Mouse (Mus musculus): ENCODE results near the gene Cdk19. TPM values are rescaled to one million over a fixed set of nuclear protein-coding genes. Genes with fewer than 3 reads are reported as not detected.

Gene Cdk19
- polyA plus RNA-seq, 1 experiment = 10.7 TPM

GRCm38 (mm10) chr10:40425243-40426095, 86.1 kb downstream of the Cdk19 start:
- Histone ChIP-seq H3K4me3 (ENCODE audit: extremely low read depth, insufficient read depth, insufficient read length) (no peak overlapping the region), H3K27ac (ENCODE audit: insufficient read depth, low read length) (no peak overlapping the region), H3K27me3 (ENCODE audit: control insufficient read depth, insufficient read depth, low read length) (no peaks in the 10 kb centered on the region), H3K36me3 (ENCODE audit: control insufficient read depth, insufficient read depth, low read length) (no peaks in the 10 kb centered on the region), H3K4me1 (ENCODE audit: control insufficient read depth, insufficient read depth, insufficient read length) (peaks cover 9% of the 10 kb centered on the region)
- TF ChIP-seq POLR2A (IDR thresholded peaks at IDR 0.05; ENCODE audit: low read depth, low read length) (no peak), CTCF (IDR thresholded peaks at IDR 0.05; ENCODE audit: extremely low read depth, insufficient read depth, insufficient read length, insufficient replicate concordance) (no peak)
- WGBS = 82% methylated on average over 18 of the region's 18 CpGs
- no peak for DNase-seq (ENCODE audit: low read depth in 1 of 2, low spot score in 2 of 2)

- TF ChIP-seq CTCF (IDR thresholded peaks at IDR 0.05; ENCODE audit: extremely low read depth, insufficient read depth, insufficient read length, insufficient replicate concordance) (no peak), POLR2A (IDR thresholded peaks at IDR 0.05; ENCODE audit: low read depth, low read length) (no peak)
- Histone ChIP-seq H3K4me3 (ENCODE audit: extremely low read depth, insufficient read depth, insufficient read length) (no peak overlapping the region), H3K36me3 (ENCODE audit: control insufficient read depth, insufficient read depth, low read length) (no peaks in the 10 kb centered on the region), H3K4me1 (ENCODE audit: control insufficient read depth, insufficient read depth, insufficient read length) (peaks cover 5% of the 10 kb centered on the region), H3K27me3 (ENCODE audit: control insufficient read depth, insufficient read depth, low read length) (no peaks in the 10 kb centered on the region), H3K27ac (ENCODE audit: insufficient read depth, low read length) (no peak overlapping the region)
- WGBS = 87% methylated on average over 6 of the region's 6 CpGs
- DNase-seq (ENCODE audit: low read depth in 1 of 2, low spot score in 2 of 2) = no peak
Measured at GRCm38 (mm10) chr10:40426096-40426450, 86.7 kb downstream of the Cdk19 start.

- no peak for TF ChIP-seq POLR2A (IDR thresholded peaks at IDR 0.05; ENCODE audit: low read depth, low read length)
- TF ChIP-seq CTCF (IDR thresholded peaks at IDR 0.05; ENCODE audit: extremely low read depth, insufficient read depth, insufficient read length, insufficient replicate concordance) = no peak
- 75% methylated on average over 6 of the region's 6 CpGs for WGBS
- Histone ChIP-seq H3K4me1 (ENCODE audit: control insufficient read depth, insufficient read depth, insufficient read length) (peaks cover 7% of the 10 kb centered on the region), H3K4me3 (ENCODE audit: extremely low read depth, insufficient read depth, insufficient read length) (no peak overlapping the region), H3K36me3 (ENCODE audit: control insufficient read depth, insufficient read depth, low read length) (no peaks in the 10 kb centered on the region), H3K27me3 (ENCODE audit: control insufficient read depth, insufficient read depth, low read length) (no peaks in the 10 kb centered on the region), H3K27ac (ENCODE audit: insufficient read depth, low read length) (no peak overlapping the region)
- DNase-seq (ENCODE audit: low read depth in 1 of 2, low spot score in 2 of 2) = no peak
Measured at GRCm38 (mm10) chr10:40428633-40429032, 89.3 kb downstream of the Cdk19 start.

GRCm38 (mm10) chr10:40429081-40429480, 89.7 kb downstream of the Cdk19 start:
- Histone ChIP-seq H3K4me1 (ENCODE audit: control insufficient read depth, insufficient read depth, insufficient read length) (peaks cover 8% of the 10 kb centered on the region), H3K36me3 (ENCODE audit: control insufficient read depth, insufficient read depth, low read length) (no peaks in the 10 kb centered on the region), H3K27me3 (ENCODE audit: control insufficient read depth, insufficient read depth, low read length) (no peaks in the 10 kb centered on the region), H3K27ac (ENCODE audit: insufficient read depth, low read length) (no peak overlapping the region), H3K4me3 (ENCODE audit: extremely low read depth, insufficient read depth, insufficient read length) (no peak overlapping the region)
- TF ChIP-seq CTCF (IDR thresholded peaks at IDR 0.05; ENCODE audit: extremely low read depth, insufficient read depth, insufficient read length, insufficient replicate concordance) (no peak), POLR2A (IDR thresholded peaks at IDR 0.05; ENCODE audit: low read depth, low read length) (no peak)
- WGBS = 77% methylated on average over 2 of the region's 2 CpGs
- no peak for DNase-seq (ENCODE audit: low read depth in 1 of 2, low spot score in 2 of 2)

- no peaks in the 10 kb centered on the region for H3K27me3 ChIP-seq (ENCODE audit: control insufficient read depth, insufficient read depth, low read length)
- H3K36me3 ChIP-seq (ENCODE audit: control insufficient read depth, insufficient read depth, low read length) = no peaks in the 10 kb centered on the region
- DNase-seq (ENCODE audit: low read depth in 1 of 2, low spot score in 2 of 2) = no peak
- peaks cover 8% of the 10 kb centered on the region for H3K4me1 ChIP-seq (ENCODE audit: control insufficient read depth, insufficient read depth, insufficient read length)
- no peak for TF ChIP-seq CTCF (IDR thresholded peaks at IDR 0.05; ENCODE audit: extremely low read depth, insufficient read depth, insufficient read length, insufficient replicate concordance)
- TF ChIP-seq POLR2A (IDR thresholded peaks at IDR 0.05; ENCODE audit: low read depth, low read length) = no peak
- H3K27ac ChIP-seq (ENCODE audit: insufficient read depth, low read length) = no peak overlapping the region
- 93% methylated on average over 4 of the region's 4 CpGs for WGBS
- no peak overlapping the region for H3K4me3 ChIP-seq (ENCODE audit: extremely low read depth, insufficient read depth, insufficient read length)
Measured at GRCm38 (mm10) chr10:40430209-40430608, 90.8 kb downstream of the Cdk19 start.

GRCm38 (mm10) chr10:40431957-40432356, 92.6 kb downstream of the Cdk19 start:
- no peak for TF ChIP-seq CTCF (IDR thresholded peaks at IDR 0.05; ENCODE audit: extremely low read depth, insufficient read depth, insufficient read length, insufficient replicate concordance)
- TF ChIP-seq POLR2A (IDR thresholded peaks at IDR 0.05; ENCODE audit: low read depth, low read length) = no peak
- H3K27me3 ChIP-seq (ENCODE audit: control insufficient read depth, insufficient read depth, low read length) = no peaks in the 10 kb centered on the region
- 61% methylated on average over 3 of the region's 3 CpGs for WGBS
- peaks cover 1% of the 10 kb centered on the region; the same call in 1 of the 2 replicates for H3K36me3 ChIP-seq (ENCODE audit: control insufficient read depth, insufficient read depth, low read length)
- no peak overlapping the region for H3K27ac ChIP-seq (ENCODE audit: insufficient read depth, low read length)
- H3K4me3 ChIP-seq (ENCODE audit: extremely low read depth, insufficient read depth, insufficient read length) = no peak overlapping the region
- no peak for DNase-seq (ENCODE audit: low read depth in 1 of 2, low spot score in 2 of 2)
- H3K4me1 ChIP-seq (ENCODE audit: control insufficient read depth, insufficient read depth, insufficient read length) = peaks cover 10% of the 10 kb centered on the region

GRCm38 (mm10) chr10:40432375-40432774, 93.0 kb downstream of the Cdk19 start:
- DNase-seq (ENCODE audit: low read depth in 1 of 2, low spot score in 2 of 2) = no peak
- no peak overlapping the region for H3K4me3 ChIP-seq (ENCODE audit: extremely low read depth, insufficient read depth, insufficient read length)
- peaks cover 10% of the 10 kb centered on the region for H3K4me1 ChIP-seq (ENCODE audit: control insufficient read depth, insufficient read depth, insufficient read length)
- TF ChIP-seq CTCF (IDR thresholded peaks at IDR 0.05; ENCODE audit: extremely low read depth, insufficient read depth, insufficient read length, insufficient replicate concordance) = no peak
- TF ChIP-seq POLR2A (IDR thresholded peaks at IDR 0.05; ENCODE audit: low read depth, low read length) = no peak
- H3K27me3 ChIP-seq (ENCODE audit: control insufficient read depth, insufficient read depth, low read length) = no peaks in the 10 kb centered on the region
- H3K27ac ChIP-seq (ENCODE audit: insufficient read depth, low read length) = no peak overlapping the region
- H3K36me3 ChIP-seq (ENCODE audit: control insufficient read depth, insufficient read depth, low read length) = peaks cover 1% of the 10 kb centered on the region; the same call in 1 of the 2 replicates
- WGBS = 94% methylated on average over 9 of the region's 9 CpGs

Measured in spleen, adult 2 months (tissue).